Mouse (Mus musculus): ENCODE results near the gene Il4ra.

Gene Il4ra

GRCm38 (mm10) chr7:125549916-125550315 is 2.0 kb upstream of the Il4ra start:
- no peak for DNase-seq (ENCODE audit: low spot score in 2 of 2)

GRCm38 (mm10) chr7:125550881-125551381 is 989 bp upstream of the Il4ra start:
- DNase-seq (ENCODE audit: low spot score in 2 of 2) = no peak

DNA sequence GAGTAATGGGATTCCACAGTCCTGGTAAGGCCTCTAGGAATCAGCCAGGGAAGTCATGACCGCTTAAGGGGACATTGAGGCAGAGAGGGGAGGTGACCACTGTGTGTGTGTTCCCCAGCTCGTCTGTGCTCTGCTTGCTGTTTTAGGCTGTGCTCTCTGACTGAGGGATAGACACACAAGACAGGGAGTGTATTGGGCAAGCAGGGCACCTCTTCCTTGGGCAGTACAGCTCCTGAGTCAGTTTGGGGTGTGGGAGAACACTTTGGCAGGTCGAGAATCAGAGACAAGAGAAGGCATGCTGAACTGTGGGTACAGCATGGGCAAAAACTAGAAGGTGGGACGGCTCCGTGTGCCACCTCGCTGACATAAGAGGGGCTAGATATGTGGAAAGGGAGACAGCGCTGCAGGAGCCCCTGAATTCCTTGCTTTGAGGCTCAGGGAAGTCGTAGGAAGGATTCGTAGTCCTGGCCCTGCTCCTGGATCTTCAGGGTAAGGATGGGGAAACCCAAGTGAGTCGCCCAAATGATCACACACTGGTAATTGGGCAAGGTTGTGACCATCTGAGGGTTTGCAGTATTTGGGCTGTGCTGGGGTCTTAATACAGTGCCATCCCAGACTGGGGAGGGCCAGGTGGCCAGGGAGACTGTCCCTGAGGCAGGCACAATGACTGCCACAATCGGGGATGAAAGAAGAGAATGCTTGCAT is 1.1 kb downstream of the Il4ra start:
- no peak for DNase-seq (ENCODE audit: low spot score in 2 of 2)

GRCm38 (mm10) chr7:125553653-125554428 is 1.9 kb downstream of the Il4ra start:
- DNase-seq (ENCODE audit: low spot score in 2 of 2) = no peak

DNA sequence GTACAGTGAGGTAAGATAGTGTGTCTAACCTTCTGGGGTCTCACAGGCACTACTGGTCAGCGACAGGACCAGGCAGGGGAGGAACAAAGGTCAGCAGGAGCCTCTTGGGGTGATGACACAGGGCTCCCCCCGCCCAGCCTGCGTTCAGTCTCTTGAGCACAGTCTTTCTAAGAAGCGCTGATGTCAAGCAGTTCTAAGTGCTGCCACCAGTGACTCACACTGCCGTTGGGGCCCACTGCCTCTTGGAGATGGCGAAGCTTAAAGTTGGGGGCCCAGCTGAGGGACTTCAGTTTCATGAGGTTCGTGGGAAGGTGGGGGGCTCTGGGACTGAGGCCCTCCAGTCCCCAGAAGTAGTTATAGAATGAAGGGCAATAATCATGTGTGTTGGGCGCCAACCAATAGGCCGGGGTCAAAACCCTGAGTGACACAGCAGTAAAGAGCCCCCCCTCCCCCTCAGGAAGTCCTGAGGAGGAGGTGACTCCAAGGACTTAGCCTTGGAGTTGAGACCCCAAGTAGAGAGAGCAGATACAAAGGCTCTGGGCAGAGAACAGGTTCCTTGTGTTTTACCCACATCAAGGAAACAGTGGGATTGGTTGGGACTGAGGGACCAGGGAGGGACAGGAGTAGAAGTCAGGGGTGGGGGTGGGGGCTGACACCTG is 2.7 kb downstream of the Il4ra start:
- no peak for DNase-seq (ENCODE audit: low spot score in 2 of 2)

DNA sequence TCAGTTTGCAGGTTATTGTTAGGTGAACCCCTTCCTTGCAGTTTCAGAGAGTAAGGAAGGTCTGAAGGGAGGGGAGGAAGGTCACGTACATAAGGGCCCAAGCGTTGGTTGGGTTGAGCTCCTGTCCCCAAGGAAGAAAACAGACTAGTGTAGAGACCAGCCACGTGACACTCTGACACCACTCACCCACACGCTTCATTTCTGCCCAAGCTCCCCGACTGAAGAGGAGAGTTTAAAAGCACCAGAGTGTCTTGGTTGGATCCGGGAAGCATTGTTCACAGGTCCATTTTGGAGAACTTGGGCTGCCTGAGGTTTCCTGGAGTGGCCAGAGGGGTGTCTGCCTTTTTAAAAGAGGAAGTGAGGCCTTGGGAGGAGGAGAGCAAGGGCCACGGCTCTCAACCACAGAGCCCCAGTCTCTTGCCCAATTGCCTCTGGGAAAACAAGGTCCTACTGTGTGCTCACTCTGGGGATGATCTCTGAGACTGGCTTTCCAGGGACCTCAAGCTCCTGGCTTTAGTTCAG is 3.5 kb downstream of the Il4ra start:
- no peak for DNase-seq (ENCODE audit: low spot score in 2 of 2)

DNA sequence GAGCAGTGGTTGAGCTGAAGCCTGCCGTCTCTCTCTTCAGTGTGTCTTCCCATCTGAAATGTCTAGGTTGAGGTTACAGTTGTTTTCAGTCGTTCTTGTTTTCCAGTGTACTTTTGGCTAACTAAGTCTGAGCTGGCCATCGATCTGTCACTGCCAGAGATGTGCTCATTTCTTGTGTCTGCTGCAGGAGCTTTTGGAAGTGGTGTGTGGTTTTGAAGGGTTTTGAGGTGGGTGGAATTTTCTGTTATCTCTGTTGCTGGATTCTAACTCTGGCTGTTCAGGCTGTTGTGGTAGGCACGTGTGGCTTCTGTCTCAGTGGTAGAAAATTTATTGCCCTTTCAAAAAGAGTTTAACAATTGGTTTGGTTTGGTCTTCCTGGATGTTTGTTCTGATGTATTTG is 4.2 kb downstream of the Il4ra start:
- DNase-seq (ENCODE audit: low spot score in 2 of 2) = no peak

GRCm38 (mm10) chr7:125556865-125557264 is 4.9 kb downstream of the Il4ra start:
- no peak for DNase-seq (ENCODE audit: low spot score in 2 of 2)

GRCm38 (mm10) chr7:125558401-125558945 is 6.6 kb downstream of the Il4ra start:
- no peak for DNase-seq (ENCODE audit: low spot score in 2 of 2)

GRCm38 (mm10) chr7:125558997-125559396 is 7.1 kb downstream of the Il4ra start:
- no peak for DNase-seq (ENCODE audit: low spot score in 2 of 2)

- DNase-seq (ENCODE audit: low spot score in 2 of 2) = no peak
Measured at GRCm38 (mm10) chr7:125559537-125559936, 7.6 kb downstream of the Il4ra start.

GRCm38 (mm10) chr7:125560146-125560785 is 8.3 kb downstream of the Il4ra start:
- no peak for DNase-seq (ENCODE audit: low spot score in 2 of 2)

DNA sequence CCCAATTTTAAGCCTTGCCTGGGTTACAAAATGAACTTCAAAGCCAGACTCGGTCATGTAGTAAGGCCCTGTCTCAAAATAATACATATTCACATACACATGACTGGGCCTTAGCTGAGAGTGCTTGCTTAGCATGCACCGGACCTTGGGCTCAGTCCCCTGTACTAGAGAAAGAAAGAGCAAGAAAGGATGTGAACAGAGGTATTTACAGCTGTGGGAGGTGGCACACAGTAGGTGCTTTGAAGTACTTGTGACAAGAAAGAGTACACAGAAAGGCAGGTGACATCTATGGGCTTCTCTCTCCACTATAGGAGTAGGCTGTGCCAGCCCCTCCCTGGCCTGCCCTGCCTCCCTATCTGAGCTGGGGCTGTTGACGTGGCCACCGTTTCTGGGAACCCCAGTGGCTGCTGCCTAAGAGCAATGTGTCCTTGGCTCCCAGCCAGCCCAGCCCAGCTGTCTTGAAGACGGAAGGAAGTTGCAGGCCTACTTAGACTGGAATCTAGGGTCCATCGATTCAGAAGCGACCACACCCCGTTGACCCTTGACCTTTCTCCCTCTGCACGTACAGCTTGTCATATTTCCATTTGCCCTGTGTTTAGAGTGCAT is 9.3 kb downstream of the Il4ra start:
- peak; percentile 51 to 58 for DNase-seq (ENCODE audit: low spot score in 2 of 2)

- no peak for DNase-seq (ENCODE audit: low spot score in 2 of 2)
Measured at GRCm38 (mm10) chr7:125562413-125562812, 10.5 kb downstream of the Il4ra start.

DNA sequence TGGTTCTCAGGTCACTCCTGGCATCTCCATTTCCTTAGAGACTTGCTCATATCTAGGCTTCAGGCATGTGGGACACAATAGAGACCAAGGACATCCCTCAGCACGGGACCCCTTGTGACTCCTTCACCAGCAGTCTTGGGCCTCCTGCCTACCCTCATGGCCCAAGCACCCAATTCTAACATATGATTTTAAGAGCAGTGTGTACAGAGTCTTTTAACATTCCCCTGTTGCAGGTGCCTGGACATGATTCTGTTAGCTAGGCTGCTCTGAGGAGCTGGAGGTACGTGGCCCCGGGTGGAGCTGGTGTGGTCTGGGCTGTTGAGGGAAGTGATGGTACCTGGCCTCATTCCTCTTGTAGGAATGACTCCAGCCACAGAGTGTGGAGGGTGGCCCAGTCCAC is 11.2 kb downstream of the Il4ra start:
- no peak for DNase-seq (ENCODE audit: low spot score in 2 of 2)

GRCm38 (mm10) chr7:125564316-125565024 is 12.6 kb downstream of the Il4ra start:
- no peak for DNase-seq (ENCODE audit: low spot score in 2 of 2)

- no peak for DNase-seq (ENCODE audit: low spot score in 2 of 2)
Measured at GRCm38 (mm10) chr7:125565516-125566285, 13.8 kb downstream of the Il4ra start.

- DNase-seq (ENCODE audit: low spot score in 2 of 2) = no peak
Measured at GRCm38 (mm10) chr7:125566420-125566819, 14.5 kb downstream of the Il4ra start.

- no peak for DNase-seq (ENCODE audit: low spot score in 2 of 2)
Measured at GRCm38 (mm10) chr7:125568888-125569287, 17.0 kb downstream of the Il4ra start.

GRCm38 (mm10) chr7:125571891-125572290 is 20.0 kb downstream of the Il4ra start:
- no peak for DNase-seq (ENCODE audit: low spot score in 2 of 2)

All from spleen, postnatal 14 days (tissue).